Mouse (Mus musculus): ENCODE results near the gene Smap1. TPM values are rescaled to one million over a fixed set of nuclear protein-coding genes. Genes with fewer than 3 reads are reported as not detected.

The Smap1 gene
- total RNA-seq, 1 experiment from 2014 or later: 49.6 TPM

- no peak for ATAC-seq (replicated peaks; ENCODE audit: low read depth, poor library complexity, severe bottlenecking)
Observed at GRCm38 (mm10) chr1:23846044-23846680, 76.0 kb downstream of the Smap1 start.

- ATAC-seq (replicated peaks; ENCODE audit: low read depth, poor library complexity, severe bottlenecking): no peak
Observed at GRCm38 (mm10) chr1:23845007-23845406, 77.1 kb downstream of the Smap1 start.

GRCm38 (mm10) chr1:23843790-23844189 is 78.3 kb downstream of the Smap1 start:
- ATAC-seq (replicated peaks; ENCODE audit: low read depth, poor library complexity, severe bottlenecking): no peak

GRCm38 (mm10) chr1:23842629-23843028 is 79.5 kb downstream of the Smap1 start:
- no peak for ATAC-seq (replicated peaks; ENCODE audit: low read depth, poor library complexity, severe bottlenecking)

GRCm38 (mm10) chr1:23840924-23841323 is 81.2 kb downstream of the Smap1 start:
- no peak for ATAC-seq (replicated peaks; ENCODE audit: low read depth, poor library complexity, severe bottlenecking)

- 0 out of 2 replicates have a peak, but pooled peaks have one; percentile 32 for ATAC-seq (replicated peaks; ENCODE audit: low read depth, poor library complexity, severe bottlenecking)
Observed at GRCm38 (mm10) chr1:23836630-23837029, 85.5 kb downstream of the Smap1 start.

- ATAC-seq (replicated peaks; ENCODE audit: low read depth, poor library complexity, severe bottlenecking): no peak
Observed at GRCm38 (mm10) chr1:23834819-23835218, 87.3 kb downstream of the Smap1 start.

- ATAC-seq (replicated peaks; ENCODE audit: low read depth, poor library complexity, severe bottlenecking): no peak
Observed at GRCm38 (mm10) chr1:23834246-23834645, 87.9 kb downstream of the Smap1 start.

GRCm38 (mm10) chr1:23826887-23827758 is 95.0 kb downstream of the Smap1 start:
- peak; percentile 87 for ATAC-seq (replicated peaks; ENCODE audit: low read depth, poor library complexity, severe bottlenecking)

- no peak for ATAC-seq (replicated peaks; ENCODE audit: low read depth, poor library complexity, severe bottlenecking)
Observed at GRCm38 (mm10) chr1:23821615-23822014, 100.5 kb downstream of the Smap1 start.

- no peak for ATAC-seq (replicated peaks; ENCODE audit: low read depth, poor library complexity, severe bottlenecking)
Observed at GRCm38 (mm10) chr1:23798306-23798705, 123.8 kb downstream of the Smap1 start.

Other genes starting within 250 kb of the Smap1 start
- gene B3gat2, start 160.6 kb downstream of the Smap1 start, total RNA-seq (2017): 0.50 TPM in 1 of 2 replicates, not detected in the other
- gene Sdhaf4, start 83.3 kb upstream of the Smap1 start, total RNA-seq (2017): 17.9 and 20.4 TPM in 2 replicates
- 3.5 and 4.1 TPM in 2 replicates for gene Fam135a, start 178.0 kb upstream of the Smap1 start, total RNA-seq (2017)